Mouse (Mus musculus): ENCODE results near the gene Cfap69.

DNA sequence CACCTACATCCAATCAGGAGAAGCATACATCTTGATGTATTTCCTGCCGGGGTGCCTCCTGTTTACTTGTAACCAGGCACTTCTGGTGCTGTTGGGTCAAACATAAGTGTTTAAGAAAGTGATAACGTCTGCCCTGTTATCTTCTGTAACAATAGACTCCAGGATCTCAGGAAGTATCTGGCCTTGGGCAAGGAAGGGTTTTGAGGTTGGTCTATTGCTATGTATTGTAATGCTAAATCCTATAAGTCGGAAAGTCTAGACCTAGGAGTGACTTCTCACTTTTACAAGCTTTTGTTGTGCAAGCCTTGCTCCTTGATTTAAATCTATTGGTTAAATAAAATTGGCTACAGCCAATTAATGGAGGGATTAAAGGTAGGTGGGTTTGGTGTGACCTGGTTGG, 34.8 kb upstream of the Cfap69 start:
- TF ChIP-seq CTCF (IDR thresholded peaks at IDR 0.05; ENCODE audit: low read depth, low read length): no peak
- no peak for TF ChIP-seq POLR2A (IDR thresholded peaks at IDR 0.05; ENCODE audit: extremely low read depth, insufficient read depth, low read length)
